Mouse (Mus musculus) right cerebral cortex, postnatal 25 days (tissue): ENCODE results near the gene Fbf1.

Experiments used
- DNase-seq: peaks from one replicate; pipeline ENCODE4 v3.0.0; 2022

Fbf1 gene

GRCm38 (mm10) chr11:116178411-116179121, 10.6 kb upstream of the Fbf1 start:
- no peak for DNase-seq

- no peak for DNase-seq
Measured at GRCm38 (mm10) chr11:116176010-116176409, 8.0 kb upstream of the Fbf1 start.

DNA sequence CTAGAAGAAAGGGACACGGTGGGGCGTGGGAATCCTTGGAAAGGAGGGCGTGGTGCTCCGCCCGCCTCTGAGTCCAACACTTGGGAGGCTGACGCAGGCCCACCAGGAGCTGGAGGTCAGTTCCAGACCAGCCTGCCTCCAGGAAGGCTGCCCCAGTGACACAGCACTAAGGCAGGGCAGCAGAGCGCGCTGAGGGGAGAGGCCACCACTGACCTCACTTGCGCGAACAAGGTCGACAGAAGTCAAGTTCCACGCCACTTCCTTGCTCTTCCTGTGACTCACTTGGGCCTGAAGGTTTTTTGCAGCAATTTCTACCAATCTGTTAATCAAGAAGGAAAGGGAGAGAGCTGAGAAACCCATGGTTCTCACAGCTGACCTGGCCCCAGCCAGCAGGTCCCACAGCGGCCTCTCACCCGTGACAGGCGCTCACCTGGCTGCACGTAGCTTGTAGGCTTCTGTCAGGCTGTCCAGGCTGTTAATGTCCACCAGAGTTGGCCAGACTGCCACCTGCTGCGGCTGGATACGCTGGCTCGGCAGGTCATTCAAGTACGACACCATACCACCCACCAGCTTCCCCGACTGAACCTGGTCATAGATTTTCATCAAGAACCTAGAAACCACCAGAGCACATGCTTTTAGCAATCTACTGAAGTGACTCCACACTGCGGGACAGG, 6.9 kb upstream of the Fbf1 start:
- no peak for DNase-seq

GRCm38 (mm10) chr11:116171959-116172358, 4.0 kb upstream of the Fbf1 start:
- no peak for DNase-seq

- DNase-seq = no peak
Measured at GRCm38 (mm10) chr11:116170003-116170800, 2.2 kb upstream of the Fbf1 start.

- DNase-seq = no peak
Measured at GRCm38 (mm10) chr11:116169214-116169613, 1.2 kb upstream of the Fbf1 start.

- DNase-seq = no peak
Measured at GRCm38 (mm10) chr11:116167232-116167631, 734 bp downstream of the Fbf1 start.

GRCm38 (mm10) chr11:116163002-116163401, 5.0 kb downstream of the Fbf1 start:
- DNase-seq = no peak

DNA sequence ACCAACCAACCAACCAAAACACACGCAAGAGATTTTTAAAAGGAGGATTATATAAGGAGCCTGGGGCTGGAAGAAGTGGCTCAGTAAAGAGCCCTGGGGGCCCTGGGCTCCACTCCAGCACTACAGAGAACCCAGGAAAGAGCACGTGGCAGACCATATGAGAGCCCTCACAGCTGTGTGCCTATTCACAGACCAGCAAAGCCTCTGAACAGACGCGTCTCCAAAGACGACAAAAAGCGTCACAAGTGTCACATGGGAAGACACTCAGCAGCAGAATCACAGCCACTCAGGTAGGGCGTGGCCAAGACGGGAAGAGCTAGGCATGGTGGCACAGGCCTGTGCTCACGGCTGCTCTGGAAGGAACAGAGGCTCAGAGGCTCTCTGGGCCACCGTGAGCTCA, 5.8 kb downstream of the Fbf1 start:
- peak; percentile 51 for DNase-seq

GRCm38 (mm10) chr11:116161312-116161711, 6.7 kb downstream of the Fbf1 start:
- no peak for DNase-seq

GRCm38 (mm10) chr11:116150960-116151359, 17.0 kb downstream of the Fbf1 start:
- DNase-seq = no peak

DNA sequence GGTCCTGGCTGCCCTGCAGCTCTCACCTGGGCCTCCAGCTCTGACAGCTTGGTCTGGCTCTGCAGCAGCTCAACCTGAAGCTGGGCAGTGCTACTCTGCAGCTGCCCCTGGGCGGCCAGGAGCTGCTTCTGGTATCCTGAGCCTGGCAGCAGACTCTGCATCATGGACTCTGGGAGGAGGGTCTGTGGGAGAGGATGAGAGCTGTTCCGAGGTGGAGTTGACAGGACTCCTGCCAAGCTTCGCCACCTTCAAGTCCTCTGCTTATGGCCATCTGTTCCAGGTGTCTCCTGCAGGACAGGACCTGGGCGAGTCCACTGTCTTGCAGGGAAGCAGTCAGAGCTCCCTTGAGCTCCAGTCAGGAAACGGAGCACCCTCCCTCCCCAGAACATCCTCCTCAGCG, 18.6 kb downstream of the Fbf1 start:
- DNase-seq = no peak

- peak; percentile 66 for DNase-seq
Measured at GRCm38 (mm10) chr11:116148761-116149221, 19.2 kb downstream of the Fbf1 start.

DNA sequence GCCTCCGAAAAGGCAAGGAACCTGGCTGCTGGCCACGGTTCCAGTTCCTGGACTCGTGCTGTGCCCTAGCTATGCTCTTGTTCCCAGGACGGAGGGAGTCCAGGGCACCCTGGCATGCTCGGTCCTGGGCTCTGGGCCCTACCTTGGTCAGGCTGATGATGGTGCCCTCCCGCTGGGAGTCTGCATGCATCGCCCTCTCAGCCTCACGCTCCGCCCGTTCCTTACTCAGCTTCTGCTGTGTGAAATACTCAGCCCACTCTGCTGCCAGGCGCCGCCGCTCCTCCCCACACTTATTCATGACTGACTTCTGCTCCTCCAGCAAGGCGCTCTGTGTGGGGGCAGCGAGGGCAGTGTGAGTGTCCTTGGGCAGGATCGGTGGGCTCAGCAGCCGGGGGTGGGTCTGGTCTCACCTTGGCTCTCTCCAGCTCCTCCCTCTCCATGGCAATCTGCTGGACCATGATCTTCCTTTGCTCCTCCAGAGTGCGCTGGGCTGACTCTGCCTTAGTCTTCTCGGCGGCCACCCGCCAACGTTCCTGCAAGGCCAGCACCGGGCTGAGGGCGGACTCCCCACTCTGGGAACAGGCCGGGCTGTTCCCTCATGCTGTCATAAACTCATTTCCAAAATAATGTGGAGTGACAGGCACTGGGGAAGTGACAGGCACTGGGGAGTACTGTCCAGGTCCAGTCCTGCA, 21.5 kb downstream of the Fbf1 start:
- peak; percentile 77 for DNase-seq

DNA sequence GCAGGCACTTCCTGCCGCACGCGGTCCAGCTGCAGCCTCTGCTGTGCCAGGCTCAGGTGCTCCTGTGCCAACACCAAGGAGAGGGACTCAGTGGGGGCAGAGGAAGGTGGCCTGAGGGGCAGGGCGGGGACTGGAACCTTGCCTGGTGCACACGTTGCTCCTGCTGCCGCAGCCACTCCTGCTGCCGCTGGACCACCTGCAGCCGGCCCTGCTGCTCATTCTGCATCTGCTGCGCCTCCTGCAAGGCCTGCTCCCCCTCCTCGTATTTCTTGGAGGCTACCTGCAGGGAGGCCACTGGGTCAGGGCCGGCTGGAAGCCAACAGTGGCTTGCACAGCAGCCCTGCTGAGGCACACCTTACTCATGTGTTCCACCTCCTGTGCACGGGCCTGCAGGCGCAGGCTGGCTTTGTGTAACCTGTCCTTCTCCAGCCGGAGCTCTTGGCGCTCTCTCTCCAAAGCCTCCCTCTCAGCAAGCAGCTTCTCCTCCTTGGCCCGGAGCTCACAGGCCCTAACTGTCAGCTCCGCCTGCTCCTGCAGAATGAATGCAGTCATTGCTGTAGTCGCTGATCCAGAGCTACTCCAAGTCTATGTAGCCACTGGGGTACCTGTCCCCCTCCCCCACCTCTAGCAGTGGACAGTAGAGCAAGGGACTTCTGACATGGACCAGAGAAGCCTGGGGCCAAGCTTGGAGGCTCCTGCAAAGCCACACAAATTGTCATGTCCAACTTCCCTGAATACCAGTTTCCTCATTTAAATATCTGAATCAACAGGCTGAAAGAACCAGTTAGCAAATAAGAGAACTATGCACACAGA, 22.3 kb downstream of the Fbf1 start:
- no peak for DNase-seq

DNA sequence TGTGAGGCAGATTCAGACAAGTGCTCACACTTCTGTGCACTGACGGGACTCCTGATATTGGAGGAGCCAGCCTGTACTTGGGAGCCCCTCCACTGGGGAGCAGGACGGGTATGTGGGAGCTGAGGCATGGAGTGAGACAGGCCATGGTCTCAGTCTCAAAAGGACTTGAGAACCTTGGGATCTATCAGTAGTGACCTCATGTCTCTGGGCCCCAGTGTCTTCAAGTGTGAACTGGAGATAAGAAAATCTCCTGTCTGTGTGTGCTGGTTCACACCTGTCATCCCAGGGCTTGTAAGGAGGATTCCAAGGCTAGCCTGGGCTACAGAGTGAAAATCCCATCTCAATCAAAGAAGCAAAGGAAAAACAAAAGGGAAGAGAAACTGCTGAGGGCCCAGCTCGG, 24.5 kb downstream of the Fbf1 start:
- DNase-seq = no peak

DNA sequence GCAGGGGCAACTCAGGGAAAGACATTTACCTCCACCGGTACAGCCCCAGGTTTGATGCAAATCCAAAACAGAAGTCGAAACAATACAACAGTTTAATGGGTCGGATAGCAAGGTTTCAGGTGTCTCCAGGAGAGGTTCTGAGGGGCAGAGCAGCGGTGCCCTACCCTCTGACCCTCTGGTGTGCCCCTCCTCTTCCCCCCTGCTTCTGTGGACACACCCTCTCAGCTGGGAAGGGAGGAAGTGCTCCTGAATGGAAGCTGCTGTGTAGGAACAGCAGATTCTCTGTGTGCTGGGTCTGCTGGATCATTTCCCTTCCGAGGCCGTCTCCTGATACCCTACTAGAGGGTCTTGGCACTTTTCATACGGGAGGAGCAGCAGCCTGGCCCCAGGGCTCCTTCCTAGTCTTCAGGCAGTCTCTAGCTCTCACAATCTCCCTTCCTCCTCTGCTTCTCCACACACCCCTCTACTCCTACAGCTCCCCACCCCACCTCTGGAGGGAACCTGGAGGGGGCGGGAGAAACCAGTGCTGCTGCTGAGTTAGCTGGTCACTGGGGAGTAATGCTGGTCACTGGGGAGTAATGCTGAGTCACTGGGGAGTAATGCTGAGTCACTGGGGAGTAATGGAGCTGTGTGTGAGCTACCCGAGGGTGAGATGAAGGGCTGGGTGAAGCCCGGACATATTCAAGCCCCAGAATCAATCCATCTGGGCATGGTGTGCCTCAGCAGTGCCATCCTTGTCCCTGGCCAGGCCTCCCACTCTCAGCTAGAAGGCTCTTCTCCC, 25.6 kb downstream of the Fbf1 start:
- no peak for DNase-seq

GRCm38 (mm10) chr11:116138468-116139138, 29.4 kb downstream of the Fbf1 start, which contains the start of gene Mrpl38:
TSS of gene Mrpl38 (minus strand) at chr11:116138868.
- peak; percentile 80 for DNase-seq

- no peak for DNase-seq
Measured at GRCm38 (mm10) chr11:116138096-116138467, 29.9 kb downstream of the Fbf1 start.

GRCm38 (mm10) chr11:116134171-116134570, 33.8 kb downstream of the Fbf1 start:
- no peak for DNase-seq

- DNase-seq = no peak
Measured at GRCm38 (mm10) chr11:116133497-116133896, 34.5 kb downstream of the Fbf1 start.
